Mouse (Mus musculus) layer of hippocampus, adult 9-10 months (tissue): ENCODE data around the gene Elk3.
"Not testable (repeated sequence)": the region's sequence is repeated elsewhere in the genome, so short reads cannot be mapped to it uniquely, and the experiment has no call there.

Experiments used
- DNase-seq: peaks from one replicate; pipeline ENCODE4 v3.0.0; 2022; ENCODE audit warnings: low spot score

Gene Elk3

DNA sequence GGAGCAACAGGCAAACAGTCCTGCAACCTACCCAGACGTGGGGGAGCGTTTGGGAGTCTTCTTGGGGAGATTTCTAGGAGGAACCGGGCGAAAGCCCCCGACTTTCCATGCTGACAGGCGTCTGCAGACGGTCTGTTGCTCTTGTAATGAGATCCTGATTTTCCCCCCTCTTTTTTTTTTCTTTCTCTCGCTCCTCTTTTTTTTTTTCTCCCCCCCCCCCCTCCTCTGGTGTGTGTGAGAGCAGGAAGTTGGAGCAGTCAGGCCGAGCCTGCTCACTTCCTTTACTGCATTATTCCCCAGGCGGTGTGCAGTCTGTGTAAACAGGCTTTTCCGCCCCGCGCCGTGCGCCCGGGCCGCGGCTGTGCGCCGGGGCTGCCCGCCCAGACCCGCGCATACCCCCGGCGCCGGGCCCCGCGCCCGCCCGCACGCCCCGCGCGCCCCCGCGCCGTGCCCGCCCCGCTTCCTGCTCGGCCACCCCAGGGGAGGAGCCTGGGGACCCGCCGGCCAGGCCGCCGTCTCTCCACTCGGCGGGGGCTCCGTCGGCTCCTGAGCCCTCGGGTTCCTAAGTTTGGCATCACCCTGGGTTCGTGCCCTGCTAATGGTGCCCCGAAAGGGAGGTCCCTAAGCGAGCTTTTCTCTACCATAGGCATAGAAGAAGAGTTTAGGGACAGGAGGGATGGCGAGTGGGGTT is at the start of gene Elk3:
Gene Elk3, minus strand, starts transcription at position 415 of the 691 bp plus-strand sequence.
- DNase-seq, result no peak

DNA sequence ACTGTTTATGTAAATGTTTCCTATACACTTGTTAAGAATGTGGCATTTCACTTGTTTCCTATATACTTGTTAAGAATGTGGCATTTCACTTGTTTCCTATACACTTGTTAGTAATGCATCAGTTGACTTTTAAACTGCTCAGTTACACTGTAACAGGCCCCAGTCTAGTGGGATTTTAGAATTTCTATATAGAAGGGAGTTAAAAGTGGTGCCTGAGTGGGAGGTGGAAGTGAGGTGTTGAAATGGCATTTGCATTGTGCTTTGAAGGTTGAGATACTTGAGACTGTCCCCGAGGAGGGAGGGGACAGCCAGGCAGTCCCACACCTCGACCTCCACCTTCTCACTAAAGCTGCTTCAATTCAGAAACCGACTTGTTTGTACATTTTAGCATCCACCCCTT is 49.7 kb upstream of the Elk3 start:
- no peak for DNase-seq

DNA sequence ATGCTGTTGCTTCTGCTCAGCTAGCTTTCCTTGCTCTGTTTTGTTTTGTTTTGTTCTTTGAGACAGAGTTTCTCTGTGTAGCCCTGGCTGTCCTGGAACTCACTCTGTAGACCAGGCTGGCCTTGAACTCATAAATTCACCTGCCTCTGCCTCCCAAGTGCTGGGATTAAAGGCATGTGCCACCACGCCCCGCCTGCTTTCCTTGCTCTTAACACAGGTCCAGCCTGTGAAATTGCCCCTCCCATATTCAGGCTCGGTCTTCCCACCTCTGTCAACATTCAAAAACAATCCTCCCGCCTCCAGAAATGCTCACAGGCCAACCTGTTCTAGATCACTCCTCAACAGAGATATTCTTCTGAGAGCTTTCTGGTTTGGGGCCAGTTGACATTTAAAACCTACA is 49.3 kb upstream of the Elk3 start:
- not testable (repeated sequence) for DNase-seq

DNA sequence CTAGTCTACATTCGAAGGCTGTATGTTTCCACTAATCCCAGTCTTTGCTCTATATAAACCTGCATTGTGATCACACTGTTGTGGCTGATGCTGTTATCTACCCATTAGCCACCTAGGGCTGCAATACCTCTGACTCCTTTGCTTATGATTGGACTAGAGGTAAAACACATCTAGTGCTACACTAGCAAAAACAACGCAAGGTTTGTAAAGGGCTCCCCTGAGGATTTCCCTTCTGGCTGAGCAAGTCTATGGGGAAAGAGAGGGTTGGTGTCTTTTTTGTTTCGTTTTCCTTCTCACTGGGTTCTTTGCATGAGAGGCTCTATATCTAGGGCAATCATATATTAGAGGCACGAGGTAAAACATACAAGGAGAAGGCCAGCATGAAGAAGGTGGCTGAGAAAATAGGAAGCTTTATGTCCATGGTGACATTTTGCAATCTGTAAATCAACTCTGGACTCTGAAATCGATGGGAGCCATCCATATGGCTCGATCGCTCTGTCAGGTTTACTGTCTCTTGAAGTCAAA is 48.5 kb upstream of the Elk3 start:
- DNase-seq, result no peak

DNA sequence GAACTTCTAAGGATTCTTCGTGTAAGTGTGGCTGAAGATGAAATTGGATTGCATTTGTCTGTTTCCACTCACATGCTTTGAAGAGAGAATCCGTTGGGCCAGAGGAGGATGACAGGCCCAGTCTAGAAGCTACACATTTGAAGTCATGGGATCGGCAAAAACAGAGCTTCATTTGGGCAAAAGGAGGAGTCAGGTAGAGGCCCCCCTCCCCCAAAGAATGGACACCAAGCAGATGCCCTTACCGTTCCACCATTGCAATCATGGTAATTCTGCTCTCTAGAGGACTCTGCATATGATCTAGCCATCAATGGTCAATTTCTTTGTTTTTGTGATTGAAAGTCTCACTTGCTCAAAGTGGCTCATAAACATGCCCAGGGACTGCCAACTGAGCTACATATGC is 47.9 kb upstream of the Elk3 start:
- DNase-seq, result no peak

DNA sequence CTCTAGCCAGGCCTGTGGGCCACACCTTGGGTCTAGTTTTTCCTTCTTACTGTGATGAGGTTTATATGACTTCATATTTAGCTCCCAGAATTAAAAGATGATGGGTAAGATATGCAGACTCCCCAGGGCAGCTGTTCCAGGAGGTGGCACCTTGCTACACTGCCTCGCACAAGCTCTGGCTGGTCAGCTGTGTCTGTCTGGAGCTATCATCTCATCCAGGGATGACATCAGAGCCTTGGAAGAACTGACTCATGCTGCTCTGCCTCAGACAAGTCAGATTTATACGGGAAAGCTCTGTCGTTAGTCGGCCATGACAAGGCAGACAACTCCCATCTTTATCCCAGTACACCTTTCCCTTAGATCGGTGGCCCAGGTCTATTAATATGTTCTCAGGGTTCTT is 46.2 kb upstream of the Elk3 start:
- no peak for DNase-seq

DNA sequence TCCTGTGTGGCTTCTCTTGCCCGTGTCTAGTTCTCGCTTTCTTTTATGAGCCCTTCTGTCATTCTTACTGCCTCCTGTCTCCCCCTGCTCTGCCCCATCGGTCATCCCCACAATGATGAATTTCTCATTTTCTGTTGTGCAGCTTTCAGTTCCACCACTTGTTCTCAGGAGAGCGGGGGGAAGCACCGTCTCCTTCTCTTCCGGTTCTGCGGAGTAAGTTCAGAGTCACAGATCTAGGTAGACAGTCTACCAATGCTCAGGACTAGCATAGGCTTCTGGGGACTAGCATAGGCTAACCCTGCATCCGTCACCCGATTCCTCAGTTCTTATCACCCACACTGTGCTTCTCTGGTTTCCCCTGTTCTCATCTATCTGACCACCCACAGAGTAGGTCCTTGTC is 45.2 kb upstream of the Elk3 start:
- DNase-seq, result no peak

DNA sequence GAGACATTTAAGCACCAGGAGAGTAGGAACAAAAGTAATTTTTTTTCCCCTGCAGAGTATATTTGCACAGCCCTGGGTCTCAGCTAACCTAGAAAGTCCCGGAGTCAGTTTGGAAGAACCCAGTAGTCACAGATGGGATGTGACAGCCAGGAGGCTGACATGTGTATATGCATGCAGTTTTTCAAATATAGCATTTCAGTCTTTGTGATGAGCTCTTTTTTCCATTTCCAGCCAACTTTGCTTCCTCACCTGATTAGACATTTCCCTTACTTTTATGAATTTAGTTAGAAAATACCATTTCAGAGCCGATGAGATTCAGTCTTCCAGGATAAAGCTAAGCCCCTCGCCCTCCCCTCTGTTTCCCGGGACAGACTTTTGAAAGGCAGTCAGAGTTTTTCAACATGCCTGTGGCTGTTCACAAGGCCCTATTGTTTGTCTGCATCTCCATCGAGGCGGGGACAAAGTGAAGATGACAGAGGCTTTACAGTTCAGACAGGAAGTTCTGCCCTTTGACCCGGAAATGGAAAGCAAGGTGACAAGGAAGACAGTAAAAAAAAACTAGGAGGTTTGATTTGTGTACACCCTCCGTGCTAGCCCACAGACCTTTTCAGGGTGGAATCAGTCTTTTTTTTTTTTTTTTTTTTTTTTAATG is 44.5 kb upstream of the Elk3 start:
- no peak for DNase-seq

DNA sequence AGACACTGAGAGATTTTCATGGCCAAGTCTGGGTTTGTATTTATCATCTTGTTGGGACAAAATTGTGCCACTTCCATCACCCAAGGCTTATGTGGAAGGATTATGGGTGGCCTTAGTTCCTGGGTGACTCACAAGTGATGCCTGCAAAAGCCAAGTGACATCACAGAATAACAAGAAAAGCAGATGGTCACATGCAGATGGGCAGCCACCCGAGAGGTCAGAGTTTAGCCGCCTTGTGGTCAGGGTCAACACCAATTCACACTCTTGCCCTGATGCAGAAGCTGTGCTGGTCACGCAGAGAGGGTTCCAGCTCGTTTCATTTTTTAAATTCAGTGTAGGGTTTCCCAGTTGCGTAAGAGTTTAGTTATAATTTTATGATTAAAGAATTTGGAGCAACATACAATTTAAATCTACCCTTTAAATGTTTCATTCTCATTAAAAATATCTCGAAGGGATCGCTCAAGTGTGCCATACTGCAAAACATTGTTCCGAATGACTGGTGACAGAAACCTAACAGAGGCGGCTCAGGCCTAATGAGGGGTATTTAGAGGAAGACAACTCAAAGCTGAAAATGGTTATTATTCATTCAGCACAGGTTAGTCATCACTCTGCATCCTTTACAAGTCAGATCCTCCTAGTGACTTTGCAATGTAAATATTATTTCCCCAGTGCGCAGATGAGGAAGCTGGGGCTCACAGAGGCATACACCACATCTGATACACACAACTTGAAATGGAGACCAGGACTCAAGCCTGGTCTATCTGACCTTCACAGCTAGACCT is 42.8 kb upstream of the Elk3 start:
- no peak for DNase-seq

DNA sequence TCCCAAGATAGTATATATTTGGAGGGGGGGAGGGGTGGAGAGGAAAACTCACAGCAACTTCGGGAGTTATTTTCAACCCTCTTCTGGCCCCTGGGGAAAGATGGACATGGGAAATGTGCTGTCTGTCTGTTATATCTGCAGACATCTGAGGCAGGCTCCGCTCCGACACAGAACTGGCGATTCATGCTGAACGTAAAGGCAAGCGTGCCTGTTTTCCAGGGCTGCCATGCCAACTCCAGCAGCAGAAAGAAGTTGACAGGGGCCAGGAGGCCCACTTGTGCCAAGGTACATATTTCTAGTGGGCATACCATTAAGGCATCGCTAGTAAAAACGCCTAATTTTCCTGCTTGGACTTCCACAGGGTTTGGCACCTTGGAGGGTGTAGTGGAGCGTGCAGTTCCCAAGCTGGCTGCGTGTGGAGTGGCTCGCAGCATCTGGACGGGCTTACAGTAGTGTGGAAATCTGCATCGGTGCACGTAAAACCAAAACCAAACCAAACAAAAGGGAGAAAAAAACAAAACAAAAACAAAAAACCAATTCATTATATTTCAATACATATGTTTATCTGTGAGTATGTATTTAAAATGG is 37.1 kb upstream of the Elk3 start:
- DNase-seq, result no peak

DNA sequence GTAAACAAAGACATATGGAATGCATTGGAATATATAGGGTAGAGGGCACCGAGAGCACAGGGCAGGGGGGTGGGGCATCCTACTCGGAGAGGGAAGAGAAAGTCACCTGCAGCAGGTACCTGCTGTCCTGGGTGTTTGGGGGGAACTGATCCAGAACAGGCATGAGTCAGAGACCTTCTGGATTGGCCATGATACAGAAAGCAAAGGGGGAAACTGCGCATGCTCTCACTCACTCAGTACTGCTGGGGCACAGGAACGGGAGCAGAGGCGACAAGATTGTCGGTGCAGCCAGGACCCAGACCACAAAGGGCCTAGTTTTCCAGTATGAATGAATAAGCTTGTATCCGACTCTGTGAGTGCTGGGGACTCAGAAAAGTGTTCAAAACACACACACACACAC is 36.5 kb upstream of the Elk3 start:
- DNase-seq, result no peak

DNA sequence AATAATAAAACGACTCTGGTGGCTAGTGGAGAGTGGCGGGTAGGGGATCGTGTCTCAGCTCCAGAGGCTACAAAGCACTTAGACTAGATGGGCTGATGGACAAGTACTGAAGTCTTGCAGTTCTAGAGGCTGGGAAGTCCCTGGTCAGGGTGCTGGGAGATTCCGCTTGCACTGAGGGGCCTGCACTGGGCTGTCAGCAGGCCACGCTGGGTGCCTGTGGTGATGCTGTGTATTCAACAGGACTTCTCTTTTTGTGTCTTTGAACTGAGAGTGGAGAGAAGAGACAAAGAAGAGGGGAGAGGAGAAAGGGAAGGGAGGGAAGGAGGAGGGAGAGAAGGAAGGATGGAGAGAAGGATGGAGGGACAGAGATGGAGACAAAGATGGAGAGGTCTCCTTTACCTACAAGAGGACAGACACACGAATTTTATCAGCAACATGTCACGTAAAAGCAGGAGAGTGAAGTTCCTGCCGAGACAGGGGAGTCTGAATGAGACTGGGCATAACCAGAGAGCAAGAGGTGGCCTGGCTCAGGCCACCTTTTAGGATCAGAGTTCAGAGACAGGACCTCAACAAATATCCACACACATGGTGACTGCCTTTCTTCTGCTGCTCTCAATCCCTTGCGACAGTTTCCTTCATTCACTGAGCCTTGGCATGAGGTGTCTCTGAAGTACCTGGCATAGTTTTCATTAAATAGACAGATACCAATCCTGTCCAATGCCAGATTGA is 35.4 kb upstream of the Elk3 start:
- DNase-seq, result no peak

DNA sequence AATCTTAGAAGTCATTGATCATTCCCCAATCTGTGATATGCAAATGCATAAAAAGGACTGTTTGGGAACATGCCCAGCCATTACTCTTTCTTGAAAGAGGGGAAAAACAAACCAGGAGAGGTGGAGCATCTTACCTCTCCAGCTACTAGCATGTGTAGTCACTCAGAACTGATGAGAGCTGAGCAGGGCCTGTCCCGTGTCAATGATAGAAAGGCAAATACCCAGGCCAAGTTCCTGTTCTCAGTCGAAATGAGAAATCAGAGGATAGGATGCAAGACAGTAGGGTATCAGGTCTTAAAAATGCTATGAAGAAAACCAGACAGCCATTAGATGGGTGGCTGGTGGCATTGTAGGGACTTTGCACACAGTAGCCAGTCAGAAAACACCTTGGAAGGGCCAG is 34.6 kb upstream of the Elk3 start:
- DNase-seq, result no peak

DNA sequence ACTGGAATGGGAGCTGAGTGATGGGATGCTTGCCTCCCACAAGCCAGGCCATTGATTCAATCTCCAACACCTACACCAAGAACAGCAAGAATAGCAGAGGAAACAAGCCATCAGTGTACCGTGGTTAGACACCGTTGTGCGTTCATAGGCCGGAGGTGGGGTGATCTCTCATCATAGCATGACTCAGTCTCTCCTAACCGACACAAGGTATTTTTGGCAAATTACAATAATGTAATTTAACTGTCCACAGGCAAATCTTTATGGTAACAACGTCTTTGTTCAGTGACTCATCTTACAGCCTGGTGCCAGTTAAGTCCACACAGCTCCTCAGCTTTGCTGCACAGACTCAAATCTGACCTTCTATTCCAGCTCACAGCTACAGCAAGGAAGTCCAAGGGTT is 32.5 kb upstream of the Elk3 start:
- no peak for DNase-seq

DNA sequence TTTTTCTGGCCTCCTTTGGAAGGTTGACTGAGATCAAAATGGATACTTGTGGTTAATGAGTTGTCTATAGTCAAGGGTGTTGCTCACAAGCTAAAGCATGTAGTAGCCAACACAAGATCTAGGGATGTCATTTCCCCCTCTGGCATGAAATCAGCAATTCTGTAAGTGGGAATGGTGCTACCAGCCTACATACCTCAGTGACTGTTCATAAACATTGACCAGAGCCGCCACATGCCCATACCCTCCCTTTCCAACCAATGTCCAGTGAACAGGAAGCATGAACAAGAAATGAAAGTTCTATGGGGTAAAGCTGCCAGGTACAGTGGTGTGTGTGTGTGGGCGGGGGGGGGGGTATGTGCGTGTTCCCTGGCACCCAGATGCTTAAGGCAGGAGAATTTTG is 32.1 kb upstream of the Elk3 start:
- DNase-seq, result no peak

DNA sequence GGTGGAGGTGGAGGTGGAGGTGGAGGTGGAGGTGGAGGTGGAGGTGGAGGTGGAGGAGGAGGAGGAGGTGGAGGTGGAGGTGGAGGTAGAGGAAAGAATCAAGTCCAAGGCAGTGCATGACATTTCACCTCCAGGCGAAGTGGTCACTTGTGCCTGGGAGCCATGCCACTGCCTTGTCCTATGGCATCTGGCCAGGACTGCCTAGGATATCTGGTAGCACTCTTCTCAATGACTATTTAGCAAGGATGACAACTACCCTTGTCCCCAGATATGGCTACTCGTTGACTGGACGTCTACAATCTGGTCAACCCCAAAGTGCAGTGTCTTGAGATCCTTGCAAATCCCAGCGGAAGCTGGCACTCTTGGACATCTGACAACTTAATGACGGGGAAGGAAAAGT is 27.6 kb upstream of the Elk3 start:
- DNase-seq, result no peak

DNA sequence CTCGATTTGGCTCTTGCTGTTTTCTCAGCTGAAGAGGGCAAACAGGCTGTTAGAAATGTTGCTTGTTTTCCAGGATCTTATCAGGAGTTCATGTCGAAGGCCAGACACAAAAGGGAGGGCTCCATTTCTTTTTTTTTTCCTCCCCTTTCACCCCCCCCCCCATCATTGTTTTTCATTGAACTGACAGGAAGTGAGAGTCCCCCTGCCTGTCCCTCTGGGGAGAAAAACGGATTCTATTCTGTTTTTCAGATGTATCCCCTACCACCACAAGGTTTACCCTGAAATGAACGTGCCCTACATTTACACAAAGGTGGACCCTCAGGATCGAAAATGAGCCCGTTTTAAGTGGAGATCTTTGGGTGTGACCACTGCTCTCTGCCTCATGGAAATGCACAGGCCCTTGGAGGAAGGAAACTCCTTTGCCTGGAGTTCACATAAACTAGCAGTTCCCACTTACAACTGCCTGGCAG is 25.6 kb upstream of the Elk3 start:
- DNase-seq, result no peak

DNA sequence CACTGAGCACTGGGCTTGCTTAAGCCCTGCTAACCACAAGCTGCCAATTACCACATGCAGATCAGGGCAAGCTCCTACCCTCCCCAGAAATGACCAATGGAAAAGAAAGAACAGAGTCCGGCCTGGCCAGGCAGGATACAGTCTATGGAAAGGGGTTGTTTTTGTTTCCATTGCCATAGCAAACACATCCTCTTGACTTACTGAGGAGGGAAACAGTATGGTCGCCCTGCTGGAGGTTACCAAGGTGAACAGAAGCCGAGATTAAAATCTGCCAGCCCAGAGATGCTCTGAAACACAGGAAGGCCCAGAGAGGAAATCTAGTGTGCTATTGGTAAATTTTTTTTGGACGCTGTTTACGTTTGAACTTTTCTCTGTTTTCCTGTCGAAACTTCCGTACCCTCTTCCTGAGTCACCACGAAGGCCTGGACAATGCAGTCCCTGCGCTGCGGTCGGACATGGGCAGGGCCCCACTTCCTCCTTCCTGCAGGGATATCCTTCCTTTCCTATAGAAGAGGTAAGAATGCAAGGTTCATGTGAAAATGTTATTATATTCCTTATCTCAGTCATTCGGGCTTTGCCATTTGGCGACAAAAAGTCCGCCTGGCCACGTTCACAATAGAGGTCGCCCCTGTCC is 25.0 kb upstream of the Elk3 start:
- no peak for DNase-seq

DNA sequence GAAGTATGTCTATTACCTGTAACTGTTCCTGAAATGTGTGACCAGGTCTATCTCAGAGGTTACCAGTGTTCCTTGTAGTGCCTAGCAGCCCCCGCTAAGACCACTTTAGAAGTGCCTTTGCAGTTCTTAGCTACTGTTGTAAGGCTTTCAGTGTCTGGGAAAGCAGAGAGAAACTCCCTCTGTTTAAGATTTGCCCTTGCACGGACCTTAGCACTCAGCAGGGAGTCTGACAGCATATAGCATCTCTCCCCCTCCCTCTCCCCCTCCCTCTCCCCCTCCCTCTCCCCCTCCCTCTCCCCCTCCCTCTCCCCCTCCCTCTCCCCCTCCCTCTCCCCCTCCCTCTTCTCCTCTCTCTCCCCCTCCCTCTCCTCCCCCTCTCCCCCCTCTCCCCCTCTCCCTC is 24.1 kb upstream of the Elk3 start:
- DNase-seq, result no peak

DNA sequence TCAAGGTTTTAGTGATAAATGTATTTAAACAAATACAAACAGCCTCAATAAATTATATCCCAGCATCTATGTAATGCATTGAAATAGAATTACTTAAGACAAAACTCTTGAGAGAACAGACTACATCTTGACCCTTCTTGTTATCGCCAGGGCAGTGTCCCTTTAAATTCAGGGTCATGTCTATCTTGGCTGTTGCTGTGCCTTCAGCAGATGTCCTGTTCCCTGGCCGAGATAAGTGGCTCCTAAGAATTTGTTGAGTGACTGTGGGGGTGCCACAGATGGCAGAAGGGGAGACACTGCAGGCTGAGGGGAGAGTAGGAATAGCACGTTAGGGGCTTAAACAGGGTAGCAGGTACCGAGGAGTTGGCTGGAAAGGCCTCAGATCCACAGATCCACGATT is 22.3 kb upstream of the Elk3 start:
- no peak for DNase-seq

DNA sequence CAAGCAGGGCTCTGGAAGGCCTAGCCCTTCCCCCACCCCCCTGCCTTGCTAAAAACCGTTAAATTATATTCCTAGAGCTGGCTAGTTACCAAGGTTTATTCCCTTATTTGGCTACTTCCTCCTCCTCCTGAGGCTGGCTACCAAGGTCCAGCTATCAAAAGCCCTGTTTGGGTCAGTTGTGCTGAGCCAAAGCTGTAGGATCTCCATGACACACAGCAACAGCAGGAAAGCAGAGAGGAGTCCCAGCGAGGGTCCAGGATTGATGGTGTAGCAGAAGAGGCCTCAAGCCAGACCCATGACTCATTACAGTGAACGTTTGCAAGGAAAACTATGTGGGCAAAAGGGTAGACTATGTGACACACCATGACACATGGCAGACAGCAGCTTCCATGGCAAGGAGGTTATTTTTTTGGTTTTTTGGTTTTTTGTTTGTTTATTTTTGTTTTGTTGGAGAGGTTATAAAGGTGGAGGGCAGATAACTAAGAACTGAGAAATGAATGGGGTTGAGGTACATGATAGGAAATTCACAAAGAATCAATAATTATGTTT is 21.4 kb upstream of the Elk3 start:
- DNase-seq, result no peak
